Mouse (Mus musculus): ENCODE data around the gene Nfyb.

DNA sequence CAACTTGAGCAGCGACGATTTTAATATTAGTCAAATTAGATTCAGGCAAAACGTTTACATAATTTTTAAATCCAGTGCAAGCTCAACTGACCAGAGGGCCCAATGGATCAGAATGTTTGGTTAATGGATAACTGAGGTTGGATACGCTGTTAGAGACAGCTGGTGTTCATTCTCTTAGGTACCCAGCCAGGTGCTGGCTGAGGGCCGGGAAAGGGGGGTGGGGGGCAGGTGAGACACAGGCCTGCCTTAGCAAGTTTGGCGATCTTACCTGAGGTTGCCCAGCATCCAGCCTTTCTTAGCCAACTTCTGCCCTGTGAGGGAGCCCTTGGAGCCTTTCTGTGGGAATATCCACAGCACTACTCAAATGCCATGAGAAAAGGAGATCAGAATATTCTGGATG, 41.2 kb upstream of the Nfyb start:
- no peak for TF ChIP-seq CTCF (IDR thresholded peaks at IDR 0.05; ENCODE audit: low read depth, low read length)
- no peak for TF ChIP-seq EP300 (IDR thresholded peaks at IDR 0.05; ENCODE audit: insufficient read depth, low read depth, low read length)
- no peak for TF ChIP-seq POLR2A (IDR thresholded peaks at IDR 0.05; ENCODE audit: insufficient read depth, low read length)

Data from ES-Bruce4 (cell line).